Mouse (Mus musculus) bone marrow macrophage, adult 2 months (primary cell): ENCODE results near the gene Cdcp1.

Source experiments
- CTCF ChIP-seq: IDR thresholded peaks from 2 replicates; pipeline ENCODE4 v1.5.1; 2012; ENCODE audit warnings: low read depth, mild to moderate bottlenecking, low read length, moderate library complexity
- POLR2A ChIP-seq: IDR thresholded peaks from 2 replicates; pipeline ENCODE4 v1.6.1; 2012; ENCODE audit warnings: mild to moderate bottlenecking, low read depth, low read length, borderline replicate concordance

DNA sequence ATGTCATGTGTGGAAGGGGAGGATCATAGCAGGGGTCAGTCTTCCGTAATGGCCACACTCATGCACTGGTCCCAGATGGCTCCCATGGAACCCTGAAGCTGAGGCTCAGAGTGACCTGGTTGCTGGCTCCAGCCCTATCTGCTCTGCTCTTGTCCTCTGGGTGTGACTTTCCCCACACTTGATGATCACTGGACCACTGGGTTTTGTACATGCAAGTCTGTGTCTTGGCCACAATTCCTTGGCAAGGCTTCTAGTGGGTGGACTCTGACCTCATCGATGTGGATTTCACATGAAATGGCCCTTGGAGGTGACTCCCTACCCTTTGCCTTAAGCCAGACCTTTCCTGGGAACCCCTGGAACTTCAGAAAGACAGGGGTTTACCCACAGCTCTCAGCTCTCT is 62.7 kb downstream of the Cdcp1 start:
- TF ChIP-seq CTCF = no peak
- TF ChIP-seq POLR2A = no peak
